Mouse (Mus musculus) C2C12 (cell line): ENCODE measurements around the gene Spout1. TPM values are rescaled to one million over a fixed set of nuclear protein-coding genes. Genes with fewer than 3 reads are reported as not detected.
"Not testable (repeated sequence)": the region's sequence is repeated elsewhere in the genome, so short reads cannot be mapped to it uniquely, and the experiment has no call there.

Experiments used
- H3K27me3 ChIP-seq: one replicate; pipeline ENCODE4 v1.6.1; 2011; ENCODE audit not compliant: control insufficient read depth, insufficient read depth, insufficient read length
- H3K36me3 ChIP-seq: one replicate; pipeline ENCODE4 v1.6.1; 2011; ENCODE audit not compliant: control insufficient read depth, insufficient read depth
- H3K4me3 ChIP-seq: one replicate; pipeline ENCODE4 v1.5.1; 2011; ENCODE audit warnings: mild to moderate bottlenecking, control low read depth; ENCODE audit not compliant: poor library complexity, insufficient read depth, severe bottlenecking
- H3K79me2 ChIP-seq: one replicate; pipeline ENCODE4 v1.6.1; 2011; ENCODE audit not compliant: control insufficient read depth, insufficient read depth
- H3K79me3 ChIP-seq: one replicate; pipeline ENCODE4 v1.6.1; 2011; ENCODE audit warnings: low read depth, control low read depth
- H3ac ChIP-seq: one replicate; pipeline ENCODE3; 2011; ENCODE audit warnings: low read depth; ENCODE audit not compliant: control insufficient read depth, insufficient read length
- CEBPB ChIP-seq: IDR thresholded peaks from one replicate; pipeline ENCODE4 v1.6.1; 2011; ENCODE audit warnings: low read depth, mild to moderate bottlenecking, control low read depth, moderate library complexity
- CTCF ChIP-seq: IDR thresholded peaks from one replicate; pipeline ENCODE4 v1.5.1; 2011; ENCODE audit not compliant: control insufficient read depth, insufficient read depth, insufficient read length
- FOSL1 ChIP-seq: IDR thresholded peaks from one replicate; pipeline ENCODE4 v1.8.0; 2011; ENCODE audit warnings: mild to moderate bottlenecking, low read length; ENCODE audit not compliant: poor library complexity, insufficient read depth, severe bottlenecking
- MAX ChIP-seq: IDR thresholded peaks from one replicate; pipeline ENCODE4 v1.6.1; 2011; ENCODE audit warnings: mild to moderate bottlenecking, control low read depth
- MYOD1 ChIP-seq: IDR thresholded peaks from one replicate; pipeline ENCODE4 v1.6.1; 2011; ENCODE audit warnings: low read depth; ENCODE audit not compliant: control insufficient read depth, insufficient read length
- MYOG ChIP-seq: IDR thresholded peaks from one replicate; pipeline ENCODE4 v1.6.1; 2011; ENCODE audit not compliant: control insufficient read depth, insufficient read length; ENCODE audit errors: extremely low read depth
- USF1 ChIP-seq: IDR thresholded peaks from one replicate; pipeline ENCODE4 v1.6.1; 2011; ENCODE audit warnings: low read depth, mild to moderate bottlenecking, control low read depth, moderate library complexity
- polyA plus RNA-seq: library from polyadenylated mRNA; unstranded; fragments of >200 nt; fragmentation: generic; extraction: Trizol; gene quantifications from one replicate; pipeline ENCODE4 v1.2.1, GENCODE M21; 2012; ENCODE audit warnings: missing spikeins

The Spout1 gene
- polyA plus RNA-seq, 1 experiment, result 33.4 TPM

DNA sequence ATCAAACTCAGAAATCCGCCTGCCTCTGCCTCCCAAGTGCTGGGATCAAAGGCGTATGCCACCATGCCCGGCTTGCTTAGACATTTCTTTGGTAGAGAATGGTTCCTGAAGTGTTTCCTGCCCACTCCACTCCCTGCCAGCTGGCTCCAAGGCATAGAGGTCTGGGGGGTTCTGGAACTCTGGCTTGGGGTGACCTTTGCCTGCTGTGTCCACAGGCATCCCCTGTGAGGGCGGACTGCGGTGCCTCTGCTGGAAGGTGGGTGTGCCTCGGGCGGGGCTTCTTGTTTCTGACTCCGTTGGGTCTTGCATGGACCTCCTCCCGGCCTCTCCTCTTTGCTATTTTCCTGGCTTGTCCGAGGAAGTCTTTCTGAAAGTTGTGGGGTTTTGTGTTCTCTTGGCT, 41.8 kb downstream of the Spout1 start:
- H3K4me3 ChIP-seq, result no peak overlapping the region
- no peak overlapping the region for H3ac ChIP-seq
- TF ChIP-seq MYOG, result no peak
- TF ChIP-seq USF1, result no peak
- no peak for TF ChIP-seq CEBPB
- TF ChIP-seq CTCF, result no peak
- peaks cover 36% of the 10 kb centered on the region for H3K79me2 ChIP-seq
- H3K36me3 ChIP-seq, result peaks cover 36% of the 10 kb centered on the region
- no peaks in the 10 kb centered on the region for H3K27me3 ChIP-seq
- peaks cover 4% of the 10 kb centered on the region for H3K79me3 ChIP-seq

DNA sequence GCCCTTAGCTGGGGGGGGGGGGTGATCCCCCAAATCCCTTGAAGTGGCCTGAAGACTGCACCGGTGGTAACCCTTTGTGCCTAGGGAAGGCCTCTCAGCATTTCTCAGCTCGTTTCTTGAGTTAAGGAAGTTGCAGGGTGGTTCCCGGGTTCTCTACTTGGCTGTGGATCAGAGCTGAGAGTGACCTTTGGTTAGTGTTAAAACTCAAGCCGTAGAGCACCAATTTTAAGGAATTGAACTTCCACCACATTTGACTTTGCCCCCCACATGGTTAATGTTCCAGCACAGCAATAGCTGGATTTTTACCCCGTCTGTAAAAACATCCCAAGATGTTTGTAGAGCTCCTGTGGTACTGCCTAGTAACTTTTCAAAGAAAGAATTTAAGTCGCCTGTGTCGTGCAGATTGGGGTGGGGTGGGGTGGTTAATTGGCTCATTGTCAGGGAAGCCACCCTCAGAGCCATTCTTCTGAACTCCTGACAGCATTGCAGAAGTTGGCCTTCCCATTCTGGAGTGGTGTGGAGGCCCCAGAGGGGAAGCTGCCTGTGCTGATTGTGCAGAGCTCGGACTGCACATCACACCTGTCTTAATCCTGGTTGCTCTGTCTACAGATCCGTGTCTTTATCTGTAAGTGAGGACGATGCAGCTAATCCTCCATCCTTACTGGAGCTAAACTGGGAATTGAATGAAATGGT, 43.2 kb downstream of the Spout1 start:
- Histone ChIP-seq H3K79me2 (peaks cover 36% of the 10 kb centered on the region), H3K79me3 (peaks cover 4% of the 10 kb centered on the region), H3K4me3 (peak overlapping the region; percentile 92), H3K36me3 (peaks cover 22% of the 10 kb centered on the region), H3K27me3 (no peaks in the 10 kb centered on the region), H3ac (no peak overlapping the region)
- no peak for TF ChIP-seq FOSL1
- no peak for TF ChIP-seq MYOD1
- TF ChIP-seq MYOG, result no peak
- no peak for TF ChIP-seq CTCF
- TF ChIP-seq MAX, result no peak
- TF ChIP-seq CEBPB, result no peak
- TF ChIP-seq USF1, result no peak

DNA sequence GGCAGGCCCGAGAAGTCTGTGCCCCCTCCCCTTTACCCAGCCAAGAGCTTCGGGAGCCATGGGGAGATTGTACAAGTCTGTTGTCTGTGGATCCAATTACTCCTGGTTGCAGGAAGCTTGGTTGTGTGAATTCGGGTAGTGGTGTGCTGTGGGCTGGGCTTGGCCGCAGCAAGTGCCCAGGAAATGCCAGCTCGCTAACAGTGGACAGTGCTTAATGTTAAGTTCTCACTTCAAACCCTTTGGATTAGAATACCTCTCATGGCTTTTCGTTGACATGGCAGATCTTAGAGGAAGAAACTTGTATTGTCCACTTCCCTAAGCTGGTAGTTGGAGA, 43.9 kb downstream of the Spout1 start:
- Histone ChIP-seq H3K27me3 (no peaks in the 10 kb centered on the region), H3K79me3 (peaks cover 4% of the 10 kb centered on the region), H3K4me3 (peak overlapping the region; percentile 92), H3K79me2 (peaks cover 36% of the 10 kb centered on the region), H3ac (peak overlapping the region; percentile 95), H3K36me3 (peaks cover 20% of the 10 kb centered on the region)
- TF ChIP-seq MYOD1 (no peak), FOSL1 (no peak), CTCF (no peak)

DNA sequence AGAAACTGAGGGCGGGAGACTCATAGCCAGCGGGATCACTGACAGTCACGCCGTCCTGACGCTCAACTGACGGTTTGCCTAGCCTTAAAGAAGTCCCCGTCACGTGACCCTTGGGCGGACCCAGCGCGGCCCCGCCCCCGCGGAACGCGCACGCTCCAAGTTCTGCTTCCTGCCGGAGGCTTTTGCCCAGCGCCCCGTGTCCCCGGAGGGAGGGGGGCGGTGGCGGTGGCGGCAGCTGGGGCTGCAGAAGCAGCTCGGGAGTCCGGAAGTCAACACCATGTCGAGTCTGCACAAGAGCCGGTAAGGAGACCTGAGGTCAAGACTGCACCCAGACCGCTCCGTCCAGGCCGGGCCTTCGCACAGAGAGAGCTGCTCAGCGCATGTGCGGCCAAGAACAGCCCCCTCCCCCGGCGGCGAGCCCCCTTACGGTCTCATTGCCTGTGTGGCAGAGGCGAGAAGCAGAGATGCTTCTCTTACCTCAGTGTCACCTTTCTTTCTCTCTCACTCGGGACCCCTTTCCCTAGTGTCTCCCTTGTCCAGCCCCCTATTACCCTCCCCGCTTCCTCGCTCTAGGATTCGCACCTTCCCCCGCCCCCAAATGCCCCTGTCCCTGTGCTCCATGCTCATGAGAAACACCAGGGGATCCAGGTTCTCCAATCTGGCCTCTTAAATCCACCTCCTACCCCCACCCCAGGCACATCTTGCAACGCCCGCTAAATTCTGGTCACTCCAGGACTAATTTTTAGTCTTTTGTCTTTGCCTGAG, 44.5 kb downstream of the Spout1 start, which contains the start of gene Tbc1d13:
Gene Tbc1d13, plus strand, starts transcription at position 134 of the 765 bp plus-strand sequence.
- Histone ChIP-seq H3ac (peak within 1 kb of the TSS; percentile 95), H3K27me3 (no peaks in the 10 kb centered on the region), H3K36me3 (peaks cover 20% of the 10 kb centered on the region), H3K4me3 (peak within 1 kb of the TSS; percentile 92), H3K79me3 (peaks cover 4% of the 10 kb centered on the region), H3K79me2 (peaks cover 36% of the 10 kb centered on the region)
- TF ChIP-seq FOSL1 (no peak), USF1 (peak; percentile 100), MAX (peak; percentile 85), CTCF (no peak), MYOD1 (no peak), MYOG (no peak), CEBPB (no peak)

DNA sequence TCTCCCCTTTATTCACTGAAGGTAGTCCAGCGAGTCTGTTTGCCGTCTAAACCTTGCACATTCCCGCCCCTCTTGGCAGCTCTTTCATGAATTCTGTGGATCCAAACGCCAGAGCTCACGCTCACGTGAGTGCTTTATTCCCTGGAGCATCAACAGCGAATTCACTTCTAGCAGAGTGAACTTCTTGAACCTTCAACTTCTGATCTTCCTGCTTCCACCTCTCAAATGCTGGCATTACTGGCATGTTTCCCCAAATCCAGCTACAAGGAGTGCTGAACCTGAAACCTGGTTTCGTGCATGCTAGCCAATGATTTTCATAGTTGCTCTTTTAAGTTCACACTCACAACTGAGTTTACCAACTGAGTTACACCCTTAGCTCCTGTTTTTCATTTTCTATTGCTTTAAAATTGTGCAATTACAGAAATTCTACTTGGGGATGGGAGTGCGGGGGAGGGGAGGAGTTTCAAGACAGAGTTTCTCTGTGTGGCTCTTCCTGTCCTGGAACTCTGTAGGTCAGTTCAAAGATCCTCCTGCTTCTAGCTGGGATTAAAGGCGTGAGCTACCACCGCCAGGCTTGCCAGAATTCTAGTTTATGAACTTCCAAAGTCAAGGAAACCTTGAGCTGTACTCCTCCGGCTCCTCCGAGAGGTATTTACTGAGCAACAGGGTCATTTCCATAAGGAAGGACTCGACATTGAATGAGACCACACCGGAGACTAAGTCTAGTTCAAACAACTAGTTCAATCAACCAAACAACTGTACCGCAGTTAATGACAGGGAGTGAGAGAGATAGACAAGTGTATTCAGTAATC, 45.3 kb downstream of the Spout1 start:
- no peak for TF ChIP-seq CTCF
- TF ChIP-seq MYOG, result no peak
- no peak for TF ChIP-seq MYOD1
- peak; percentile 69 for TF ChIP-seq CEBPB
- TF ChIP-seq FOSL1, result no peak
- TF ChIP-seq MAX, result no peak
- peak; percentile 7 for TF ChIP-seq USF1
- H3K27me3 ChIP-seq, result no peaks in the 10 kb centered on the region
- H3K36me3 ChIP-seq, result peaks cover 20% of the 10 kb centered on the region
- H3ac ChIP-seq, result peak overlapping the region; percentile 44
- H3K79me2 ChIP-seq, result peaks cover 36% of the 10 kb centered on the region
- peaks cover 4% of the 10 kb centered on the region for H3K79me3 ChIP-seq
- H3K4me3 ChIP-seq, result peak overlapping the region; percentile 92

DNA sequence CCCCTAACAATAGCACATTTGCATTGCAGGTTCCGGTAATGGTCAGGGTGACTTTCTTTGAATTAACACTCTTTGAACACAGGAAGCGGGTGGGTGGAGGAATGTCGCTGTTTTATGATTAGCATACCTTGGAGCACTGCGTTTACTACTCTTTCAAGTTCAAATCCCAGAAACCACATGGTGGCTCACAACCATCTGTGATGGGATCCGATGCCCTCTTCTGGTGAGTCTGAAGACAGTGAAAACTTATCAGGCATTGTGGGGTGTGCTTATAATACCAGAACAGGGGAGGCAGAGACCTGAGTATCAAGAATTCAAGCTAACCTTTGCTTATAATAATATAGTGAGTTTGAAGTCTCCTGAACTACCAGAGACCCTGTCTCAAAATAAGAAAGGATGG, 47.0 kb downstream of the Spout1 start:
- peaks cover 25% of the 10 kb centered on the region for H3K79me2 ChIP-seq
- H3K27me3 ChIP-seq, H3ac ChIP-seq, H3K36me3 ChIP-seq, H3K79me3 ChIP-seq, H3K4me3 ChIP-seq: not testable (repeated sequence)
